Comparison of ENCODE assay signal across 8 mouse cellular contexts in genomic region chr19:28835500-28835864, GRCm38 (mm10). TPM values are rescaled to one million over a fixed set of nuclear protein-coding genes. Genes with fewer than 3 reads are reported as not detected.
A peak's percentile ranks its signal among the peaks of the same experiment; 100 is the strongest.
DNase-seq lines count a peak whose midpoint lies in the region; ATAC-seq and TF ChIP-seq lines count a peak whose summit lies in the region.

No protein-coding gene starts in this region.

- WGBS in lung, adult 2 months: 16% methylated on average over 9 of the region's 9 CpGs
- WGBS in intestine, embryonic 14.5 days: 11% methylated on average over 9 of the region's 9 CpGs
- 11% methylated on average over 9 of the region's 9 CpGs for WGBS in neural tube, embryonic 13.5 days

- H3K27ac ChIP-seq in intestine, embryonic 14.5 days (ENCODE audit: low read depth): no peak overlapping the region
- peak overlapping the region; percentile 82 for H3K27ac ChIP-seq in neural tube, embryonic 13.5 days (replicated peaks)

- H3K9me3 ChIP-seq in intestine, embryonic 14.5 days (ENCODE audit: control insufficient read depth, low read length): no peaks in the 10 kb centered on the region
- no peaks in the 10 kb centered on the region for H3K9me3 ChIP-seq in neural tube, embryonic 13.5 days

- no peaks in the 10 kb centered on the region for H3K36me3 ChIP-seq in intestine, embryonic 14.5 days (ENCODE audit: control insufficient read depth, insufficient read depth, low read length)
- H3K36me3 ChIP-seq in neural tube, embryonic 13.5 days: no peaks in the 10 kb centered on the region

- no peak for TF ChIP-seq CTCF in lung, adult 2 months (IDR thresholded peaks at IDR 0.05; ENCODE audit: insufficient read depth, low read length)

- ATAC-seq in intestine, embryonic 14.5 days (replicated peaks; ENCODE audit: low FRiP score, low TSS enrichment, low read depth): no peak
- peak; percentile 52 for ATAC-seq in neural tube, embryonic 13.5 days (ENCODE audit: low read depth)

- peaks cover 27% of the 10 kb centered on the region for H3K27me3 ChIP-seq in intestine, embryonic 14.5 days (replicated peaks; ENCODE audit: control insufficient read depth, insufficient read depth, low read length)
- peaks cover 16% of the 10 kb centered on the region for H3K27me3 ChIP-seq in neural tube, embryonic 13.5 days

- H3K4me1 ChIP-seq in lung, adult 2 months (ENCODE audit: control insufficient read depth, insufficient read depth, low read length): no peaks in the 10 kb centered on the region
- H3K4me1 ChIP-seq in intestine, embryonic 14.5 days (replicated peaks; ENCODE audit: control insufficient read depth, insufficient read depth, low read length): no peaks in the 10 kb centered on the region; the same call in none of the 2 replicates
- H3K4me1 ChIP-seq in neural tube, embryonic 13.5 days (replicated peaks): peaks cover 19% of the 10 kb centered on the region

- H3K9ac ChIP-seq in intestine, embryonic 14.5 days (ENCODE audit: low read length): no peak overlapping the region
- H3K9ac ChIP-seq in neural tube, embryonic 13.5 days: peak overlapping the region; percentile 78

- peak overlapping the region; percentile 60 for H3K4me3 ChIP-seq in lung, adult 2 months (replicated peaks; ENCODE audit: extremely low read depth, low read depth, low read length)
- H3K4me3 ChIP-seq in intestine, embryonic 14.5 days (ENCODE audit: low read depth, low read length): peak overlapping the region; percentile 51
- peak overlapping the region; percentile 63 for H3K4me3 ChIP-seq in neural tube, embryonic 13.5 days

- peak; percentile 41 for DNase-seq in cerebellum, adult 9-10 months
- no peak for DNase-seq in cerebellum, adult 11 months
- DNase-seq in lung, adult 2 months: no peak
- DNase-seq in lung, postnatal 36 days: no peak
- DNase-seq in intestine, embryonic 14.5 days (ENCODE audit: low spot score): no peak
- no peak for DNase-seq in c-Kit-positive CD71-positive TER-119-positive erythroid progenitor cells, embryonic 14.5 days (ENCODE audit: low spot score)
- no peak for DNase-seq in cerebellum, adult 9-11 months

- peak overlapping the region; percentile 97 for H3K4me2 ChIP-seq in intestine, embryonic 14.5 days (ENCODE audit: low read length)
- H3K4me2 ChIP-seq in neural tube, embryonic 13.5 days: peak overlapping the region; percentile 91

- TF ChIP-seq POLR2A in lung, adult 2 months (IDR thresholded peaks at IDR 0.05; ENCODE audit: borderline replicate concordance, extremely low read depth, low read depth, low read length): no peak

RNA-seq across cellular contexts. Expression of gene Slc1a1, which starts 0.6 kb away (rescaled TPM):
- 8.1 and 11.4 TPM in 2 replicates for polyA plus RNA-seq in lung, adult 2 months (2012; rRNA removed)
- 0.41 and 0.62 TPM in 2 replicates for polyA plus RNA-seq in intestine, embryonic 14.5 days (2014; fragmentation: Nextera tagmentation; extraction: Ambion mirVana)
- polyA plus RNA-seq in neural tube, embryonic 13.5 days (2015; fragmentation: Nextera tagmentation; extraction: Ambion mirVana): 27.4 and 29.3 TPM in 2 replicates
